Mouse (Mus musculus) myocyte (in vitro differentiated cells): ENCODE measurements around the gene Abca12.

Source experiments
- CEBPB ChIP-seq: IDR thresholded peaks from 2 replicates; pipeline ENCODE4 v1.6.1; 2011; ENCODE audit warnings: mild to moderate bottlenecking, moderate library complexity; ENCODE audit not compliant: poor library complexity, insufficient read depth, severe bottlenecking
- E2F4 ChIP-seq: IDR thresholded peaks from one replicate; pipeline ENCODE4 v1.6.1; 2011; ENCODE audit warnings: mild to moderate bottlenecking, control low read depth, moderate library complexity; ENCODE audit not compliant: insufficient read depth
- POLR2A ChIP-seq: IDR thresholded peaks from one replicate; pipeline ENCODE4 v1.6.1; 2011; ENCODE audit warnings: low read depth, mild to moderate bottlenecking, control low read depth, moderate library complexity; ENCODE audit not compliant: insufficient read length
- TCF3 ChIP-seq: IDR thresholded peaks from one replicate; pipeline ENCODE4 v1.6.1; 2011; ENCODE audit warnings: low read depth, control low read depth; ENCODE audit not compliant: insufficient read length
- USF1 ChIP-seq: IDR thresholded peaks from one replicate; pipeline ENCODE4 v1.6.1; 2011; ENCODE audit warnings: low read depth, mild to moderate bottlenecking, control low read depth, moderate library complexity

- no peak for TF ChIP-seq E2F4
- TF ChIP-seq TCF3, result no peak
- no peak for TF ChIP-seq CEBPB
- TF ChIP-seq USF1, result no peak
- no peak for TF ChIP-seq POLR2A
Observed at GRCm38 (mm10) chr1:71306196-71306595, 108.5 kb downstream of the Abca12 start.
